Mouse (Mus musculus) liver, embryonic 13.5 days (tissue): Measurements from ENCODE around the gene Hoxc12. TPM values are rescaled to one million over a fixed set of nuclear protein-coding genes. Genes with fewer than 3 reads are reported as not detected.

Source experiments
- ATAC-seq: fragments of 200-750 bp; cut with Nextera tagmentation; 2 replicates; pipeline ENCODE4 v1.8.0; 2017; ENCODE audit warnings: low read depth, mild to moderate bottlenecking, moderate number of reproducible peaks, moderate library complexity
- DNase-seq: peaks from one replicate; pipeline ENCODE4 v3.0.0; 2022
- H3K27ac ChIP-seq: fragments of 300-500 bp; sonication (generic); 2 replicates; pipeline ENCODE4 v1.5.1; 2015; ENCODE audit warnings: moderate library complexity, mild to moderate bottlenecking, inconsistent platforms
- H3K27me3 ChIP-seq: fragments of 300-500 bp; sonication (generic); 2 replicates; pipeline ENCODE4 v1.6.1; 2015; ENCODE audit warnings: mild to moderate bottlenecking, inconsistent platforms
- H3K36me3 ChIP-seq: fragments of 300-500 bp; sonication (generic); 2 replicates; pipeline ENCODE4 v1.6.1; 2015; ENCODE audit warnings: mild to moderate bottlenecking, inconsistent platforms
- H3K4me1 ChIP-seq: fragments of 300-500 bp; sonication (generic); replicated peaks from 2 replicates; pipeline ENCODE4 v1.6.1; 2015; ENCODE audit warnings: inconsistent platforms
- H3K4me2 ChIP-seq: fragments of 300-500 bp; sonication (generic); 2 replicates; pipeline ENCODE4 v1.6.1; 2015; ENCODE audit warnings: inconsistent platforms, mild to moderate bottlenecking, moderate library complexity
- H3K4me3 ChIP-seq: fragments of 300-500 bp; sonication (generic); replicated peaks from 2 replicates; pipeline ENCODE4 v1.5.1; 2015; ENCODE audit warnings: mild to moderate bottlenecking, inconsistent platforms
- H3K9ac ChIP-seq: fragments of 300-500 bp; sonication (generic); 2 replicates; pipeline ENCODE4 v1.6.1; 2015; ENCODE audit warnings: mild to moderate bottlenecking, inconsistent platforms
- H3K9me3 ChIP-seq: fragments of 300-500 bp; sonication (generic); replicated peaks from 2 replicates; pipeline ENCODE4 v1.6.1; 2016; ENCODE audit warnings: inconsistent platforms
- WGBS: fragments of 180-500 bp; shearing (Covaris S2); methylation state at CpG from one replicate; pipeline ENCODE4 v1.1.7; 2015; ENCODE audit not compliant: insufficient replicate concordance; 5-methylcytosine and 5-hydroxymethylcytosine counted together
- polyA plus RNA-seq: library from polyadenylated mRNA; unstranded; fragments of >200 nt; fragmentation: Nextera tagmentation; extraction: Ambion mirVana; gene quantifications from 2 replicates; pipeline ENCODE4 v1.2.1, GENCODE M21; 2015

Gene Hoxc12
- polyA plus RNA-seq, 1 experiment from 2014 or later, result not detected

- WGBS, result 3% methylated on average over 84 of the region's 88 CpGs
- peaks cover 99% of the 10 kb centered on the region for H3K27me3 ChIP-seq
- H3K4me1 ChIP-seq, result no peaks in the 10 kb centered on the region
- ATAC-seq (no peak), DNase-seq (no peak)
- no peaks in the 10 kb centered on the region for H3K36me3 ChIP-seq
- no peaks in the 10 kb centered on the region for H3K9me3 ChIP-seq
- H3K4me2 ChIP-seq, result no peak within 1 kb of the TSS
- no peak within 1 kb of the TSS for H3K27ac ChIP-seq
- no peak within 1 kb of the TSS for H3K9ac ChIP-seq
- no peak within 1 kb of the TSS for H3K4me3 ChIP-seq
Observed at GRCm38 (mm10) chr15:102921053-102922011, 15.2 kb upstream of the Hoxc12 start, which contains the start of gene Hoxc13. TSS of gene Hoxc13 (plus strand) at chr15:102921103.

DNA sequence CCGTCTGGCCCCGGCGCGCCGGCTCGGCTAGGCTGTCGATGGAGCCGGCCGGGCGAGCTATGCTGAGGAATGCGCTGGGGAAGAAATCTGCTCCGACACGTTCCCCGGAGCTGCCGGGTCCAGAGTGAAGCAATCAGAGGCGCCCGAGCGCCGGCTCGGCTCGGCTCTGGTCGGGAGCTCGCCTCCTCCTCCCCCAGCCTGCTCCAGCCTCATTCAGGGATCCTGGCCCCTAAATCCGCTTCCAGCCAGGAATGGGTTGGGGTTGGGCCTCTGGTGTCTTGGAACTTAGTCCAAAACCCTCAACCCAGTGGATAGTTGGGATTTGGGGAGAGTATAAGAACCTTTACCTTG, 14.6 kb upstream of the Hoxc12 start:
- Histone ChIP-seq H3K4me3 (no peak overlapping the region), H3K4me2 (no peak overlapping the region), H3K27ac (no peak overlapping the region), H3K4me1 (no peaks in the 10 kb centered on the region), H3K27me3 (peaks cover 99% of the 10 kb centered on the region), H3K9ac (no peak overlapping the region), H3K36me3 (no peaks in the 10 kb centered on the region), H3K9me3 (no peaks in the 10 kb centered on the region)
- DNase-seq (no peak), ATAC-seq (no peak)
- WGBS, result 2% methylated on average over 24 of the region's 24 CpGs

GRCm38 (mm10) chr15:102922636-102923500, 13.7 kb upstream of the Hoxc12 start:
- no peak overlapping the region for H3K27ac ChIP-seq

GRCm38 (mm10) chr15:102927032-102927645, 9.4 kb upstream of the Hoxc12 start:
- no peak for ATAC-seq
- Histone ChIP-seq H3K9ac (no peak overlapping the region), H3K27me3 (peaks cover 99% of the 10 kb centered on the region), H3K4me3 (no peak overlapping the region), H3K4me2 (no peak overlapping the region), H3K4me1 (no peaks in the 10 kb centered on the region), H3K27ac (no peak overlapping the region), H3K9me3 (no peaks in the 10 kb centered on the region), H3K36me3 (no peaks in the 10 kb centered on the region)
- 2% methylated on average over 40 of the region's 40 CpGs for WGBS
- DNase-seq, result no peak

More at GRCm38 (mm10) chr15:102922636-102923500, 13.7 kb upstream of the Hoxc12 start:
- H3K9me3 ChIP-seq, result no peaks in the 10 kb centered on the region
- no peak for ATAC-seq
- no peak for DNase-seq
- 12% methylated on average over 6 of the region's 6 CpGs for WGBS
- no peak overlapping the region for H3K4me2 ChIP-seq
- peaks cover 99% of the 10 kb centered on the region for H3K27me3 ChIP-seq
- H3K4me3 ChIP-seq, result no peak overlapping the region
- no peaks in the 10 kb centered on the region for H3K4me1 ChIP-seq
- H3K36me3 ChIP-seq, result no peaks in the 10 kb centered on the region
- no peak overlapping the region for H3K9ac ChIP-seq

DNA sequence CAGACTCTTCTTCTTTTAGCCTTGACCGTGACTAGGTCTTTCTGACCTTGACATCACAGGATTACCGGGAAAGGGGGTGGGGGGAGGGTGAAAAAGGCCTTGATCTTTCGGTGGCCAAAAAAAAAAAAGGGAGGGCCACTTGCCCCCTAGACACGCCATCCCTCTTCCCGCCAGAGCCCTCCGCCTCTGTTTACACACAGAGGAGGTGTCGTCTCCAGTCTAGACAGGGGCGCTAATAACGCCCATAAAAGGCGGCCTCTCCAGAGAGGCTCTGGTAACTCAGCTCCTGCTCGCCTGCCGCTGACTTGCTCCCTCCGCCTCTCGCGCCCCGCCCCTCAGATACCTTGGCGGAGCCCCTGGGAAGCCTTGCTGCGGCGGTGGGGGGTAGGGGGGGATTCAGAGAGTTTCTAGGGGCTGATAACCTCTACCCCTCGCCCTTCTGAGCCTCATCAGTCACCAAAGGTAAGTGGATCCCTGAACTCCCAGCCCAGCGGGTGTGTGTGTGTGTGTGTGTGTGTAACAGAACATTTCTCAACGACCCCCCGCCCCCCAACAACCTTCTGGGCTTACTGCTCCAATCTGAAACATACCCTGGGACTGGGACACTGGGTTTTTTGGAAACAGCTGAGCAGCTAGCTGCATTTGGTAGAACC, 4.7 kb upstream of the Hoxc12 start:
- DNase-seq (no peak), ATAC-seq (no peak)
- Histone ChIP-seq H3K27me3 (peaks cover 100% of the 10 kb centered on the region), H3K9ac (no peak overlapping the region), H3K9me3 (no peaks in the 10 kb centered on the region), H3K27ac (no peak overlapping the region), H3K4me3 (no peak overlapping the region), H3K4me2 (no peak overlapping the region), H3K4me1 (no peaks in the 10 kb centered on the region), H3K36me3 (no peaks in the 10 kb centered on the region)
- 5% methylated on average over 23 of the region's 23 CpGs for WGBS

- DNase-seq (no peak), ATAC-seq (no peak)
- 4% methylated on average over 12 of the region's 12 CpGs for WGBS
- Histone ChIP-seq H3K36me3 (no peaks in the 10 kb centered on the region), H3K4me2 (no peak overlapping the region), H3K9ac (no peak overlapping the region), H3K4me1 (no peaks in the 10 kb centered on the region), H3K9me3 (no peaks in the 10 kb centered on the region), H3K27ac (no peak overlapping the region), H3K27me3 (peaks cover 100% of the 10 kb centered on the region), H3K4me3 (no peak overlapping the region)
Observed at GRCm38 (mm10) chr15:102934438-102934837, 2.1 kb upstream of the Hoxc12 start.

DNA sequence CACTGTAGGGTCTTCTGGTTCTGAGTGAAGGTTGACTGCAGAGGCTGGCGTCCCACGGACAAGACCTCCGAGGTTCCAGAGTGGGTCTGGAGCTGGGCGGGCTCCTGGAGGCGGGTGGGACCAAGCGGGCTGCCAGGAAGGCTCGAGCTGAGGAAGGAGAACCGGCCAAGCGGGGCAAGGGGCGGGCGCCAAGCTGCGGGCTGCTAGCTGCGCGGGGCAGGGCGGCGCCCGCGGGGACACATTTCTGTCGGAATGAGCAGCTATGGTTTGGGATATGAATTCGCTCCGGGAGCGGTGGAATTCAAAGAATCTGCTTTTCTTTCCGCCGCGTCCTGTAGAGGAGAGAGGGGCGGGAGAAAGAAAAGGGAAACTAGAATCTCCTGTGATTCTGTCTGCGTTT, 1.7 kb upstream of the Hoxc12 start:
- H3K4me3 ChIP-seq, result no peak overlapping the region
- DNase-seq, result no peak
- no peak for ATAC-seq

DNA sequence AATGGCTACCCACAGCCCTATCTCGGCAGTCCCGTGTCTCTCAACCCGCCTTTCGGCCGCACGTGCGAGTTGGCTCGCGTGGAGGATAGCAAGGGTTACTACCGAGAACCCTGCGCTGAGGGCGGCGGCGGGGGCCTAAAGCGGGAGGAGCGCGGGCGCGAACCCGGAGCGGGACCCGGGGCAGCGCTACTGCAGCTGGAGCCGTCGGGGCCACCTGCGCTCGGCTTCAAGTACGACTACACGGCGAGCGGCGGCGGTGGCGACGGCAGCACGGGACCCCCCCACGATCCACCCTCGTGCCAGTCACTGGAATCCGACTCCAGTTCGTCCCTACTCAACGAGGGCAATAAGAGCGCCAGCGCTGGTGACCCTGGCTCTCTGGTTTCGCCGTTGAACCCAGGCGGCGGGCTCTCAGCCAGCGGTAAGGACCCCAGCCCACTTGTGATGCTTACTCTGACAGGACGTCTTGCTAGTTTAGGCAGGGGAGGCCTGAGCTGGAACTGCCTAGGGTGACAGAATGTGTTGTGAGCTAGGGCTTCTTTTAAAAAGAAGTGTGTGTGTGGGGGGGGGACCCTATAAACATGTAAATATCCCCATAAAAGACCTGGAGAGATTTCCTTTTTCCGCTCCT, 594 bp downstream of the Hoxc12 start:
- no peak overlapping the region for H3K4me3 ChIP-seq
- 3% methylated on average over 50 of the region's 50 CpGs for WGBS
- ATAC-seq, result no peak

More for the DNA sequence above, 1.7 kb upstream of the Hoxc12 start:
- Histone ChIP-seq H3K4me2 (no peak overlapping the region), H3K27me3 (peaks cover 100% of the 10 kb centered on the region), H3K9me3 (no peaks in the 10 kb centered on the region), H3K9ac (no peak overlapping the region), H3K27ac (no peak overlapping the region), H3K4me1 (no peaks in the 10 kb centered on the region), H3K36me3 (no peaks in the 10 kb centered on the region)
- WGBS, result 2% methylated on average over 27 of the region's 27 CpGs

GRCm38 (mm10) chr15:102939256-102940155, 2.9 kb downstream of the Hoxc12 start:
- Histone ChIP-seq H3K27ac (no peak overlapping the region), H3K9ac (no peak overlapping the region), H3K4me1 (no peaks in the 10 kb centered on the region), H3K4me2 (no peak overlapping the region), H3K4me3 (no peak overlapping the region), H3K36me3 (no peaks in the 10 kb centered on the region), H3K27me3 (peaks cover 100% of the 10 kb centered on the region), H3K9me3 (no peaks in the 10 kb centered on the region)
- WGBS, result 3% methylated on average over 34 of the region's 34 CpGs
- ATAC-seq, result no peak
- DNase-seq, result no peak

More for the DNA sequence above, 594 bp downstream of the Hoxc12 start:
- Histone ChIP-seq H3K4me2 (no peak overlapping the region), H3K4me1 (no peaks in the 10 kb centered on the region), H3K36me3 (no peaks in the 10 kb centered on the region), H3K27ac (no peak overlapping the region), H3K27me3 (peaks cover 100% of the 10 kb centered on the region), H3K9ac (no peak overlapping the region), H3K9me3 (no peaks in the 10 kb centered on the region)
- DNase-seq, result no peak
